Mouse (Mus musculus): ENCODE measurements around the gene Stub1.
"Not testable (repeated sequence)": the region's sequence is repeated elsewhere in the genome, so short reads cannot be mapped to it uniquely, and the experiment has no call there.

Stub1 gene

DNA sequence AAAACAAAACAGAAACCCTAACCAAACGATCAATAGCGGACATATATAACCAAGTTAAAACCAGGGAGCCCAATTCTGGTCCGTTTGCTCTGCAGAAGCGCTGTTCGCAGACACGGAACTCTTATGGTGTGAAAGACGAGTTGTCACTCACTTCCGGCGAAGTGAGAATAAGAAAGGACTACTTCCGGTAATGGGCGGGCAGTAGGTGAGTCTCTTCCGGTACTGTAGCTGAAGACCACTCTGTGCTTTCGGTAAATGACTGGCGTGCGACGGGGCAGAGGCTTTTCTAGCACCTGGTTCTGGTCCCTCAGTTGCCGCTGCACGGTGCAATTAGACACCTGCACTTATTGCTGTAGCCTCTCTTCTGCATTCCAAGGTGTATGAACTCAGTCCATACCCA is 9.8 kb downstream of the Stub1 start, which contains the start of gene Wdr24:
Gene Wdr24, plus strand, starts transcription at position 176 of the 400 bp plus-strand sequence.
- peak; percentile 80 for DNase-seq (ENCODE audit: low read depth, low spot score)

DNA sequence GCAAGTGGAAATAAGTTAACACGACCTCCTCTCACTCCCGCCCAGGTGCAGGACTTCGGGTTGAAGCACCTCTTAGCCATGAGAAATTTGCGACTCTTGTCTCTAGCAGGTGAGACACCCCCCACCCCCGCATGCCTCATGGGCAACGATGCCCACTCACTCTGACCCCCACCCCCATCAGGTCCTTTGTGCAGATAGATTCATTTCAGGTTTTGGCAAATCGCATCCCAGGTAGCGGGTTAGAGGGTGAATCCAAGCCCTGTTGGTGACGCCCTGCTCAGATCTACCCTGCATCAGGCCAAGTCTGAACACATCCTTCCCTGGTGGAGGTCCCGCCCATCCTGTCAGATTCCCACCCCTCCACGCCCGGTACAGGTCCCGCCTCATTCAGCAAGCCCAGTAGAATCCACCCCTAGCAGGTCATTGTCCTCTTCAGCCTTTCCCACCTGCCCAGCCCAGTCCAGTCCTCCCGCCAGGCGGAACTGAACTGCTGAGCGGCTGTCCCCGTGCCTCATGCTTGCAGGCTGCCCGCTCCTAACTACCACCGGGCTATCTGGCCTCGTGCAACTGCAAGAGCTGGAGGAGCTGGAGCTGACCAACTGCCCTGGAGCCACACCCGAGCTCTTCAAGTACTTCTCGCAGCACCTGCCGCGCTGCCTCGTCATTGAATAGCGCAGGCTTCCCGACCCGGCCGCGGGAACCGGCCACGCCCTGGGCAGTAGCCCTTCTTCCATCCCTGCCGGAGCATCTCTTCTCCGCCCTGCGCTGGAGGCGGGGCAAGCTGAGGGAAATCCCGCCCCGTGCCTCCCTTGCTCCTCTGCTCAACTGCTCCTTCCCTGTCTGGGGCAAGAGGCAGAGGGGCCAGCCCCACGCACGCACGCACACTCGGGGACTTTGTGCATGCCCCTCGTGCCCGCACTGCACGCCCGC is 14.1 kb downstream of the Stub1 start:
- DNase-seq (ENCODE audit: low read depth, low spot score) = no peak

DNA sequence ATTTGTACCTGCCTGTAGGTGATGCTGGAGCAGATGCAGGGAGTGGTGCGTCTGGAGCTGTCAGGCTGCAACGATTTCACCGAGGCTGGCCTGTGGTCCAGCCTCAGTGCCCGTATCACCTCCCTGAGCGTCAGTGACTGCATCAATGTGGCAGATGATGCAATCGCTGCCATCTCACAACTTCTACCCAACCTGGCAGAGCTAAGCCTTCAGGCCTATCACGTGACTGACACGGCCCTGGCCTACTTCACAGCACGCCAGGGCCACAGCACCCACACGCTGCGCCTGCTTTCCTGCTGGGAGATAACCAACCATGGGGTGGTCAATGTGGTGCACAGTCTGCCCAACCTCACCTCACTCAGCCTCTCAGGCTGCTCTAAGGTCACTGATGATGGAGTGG is 15.5 kb downstream of the Stub1 start:
- no peak for DNase-seq (ENCODE audit: low read depth, low spot score)

DNA sequence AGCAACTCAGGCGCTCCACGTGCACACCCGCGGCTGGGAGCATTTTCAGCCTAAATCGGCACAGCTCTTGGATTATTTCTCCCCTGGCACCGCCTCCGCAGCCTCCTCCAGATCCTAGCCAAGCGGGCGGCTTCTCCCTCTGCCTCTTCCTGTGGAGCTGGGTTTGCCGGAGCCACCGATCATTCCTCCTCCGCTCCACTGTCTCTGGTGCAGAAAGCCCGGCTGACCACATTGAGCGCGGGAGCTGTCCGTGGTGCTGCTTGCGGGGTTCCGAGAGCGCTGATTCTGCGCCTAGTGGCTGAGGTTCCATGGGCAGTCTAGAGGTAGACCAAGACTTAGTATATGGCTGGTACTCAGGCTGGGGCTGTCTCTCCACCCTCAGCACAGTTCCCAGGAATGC is 19.7 kb downstream of the Stub1 start:
- no peak for DNase-seq (ENCODE audit: low read depth, low spot score)

DNA sequence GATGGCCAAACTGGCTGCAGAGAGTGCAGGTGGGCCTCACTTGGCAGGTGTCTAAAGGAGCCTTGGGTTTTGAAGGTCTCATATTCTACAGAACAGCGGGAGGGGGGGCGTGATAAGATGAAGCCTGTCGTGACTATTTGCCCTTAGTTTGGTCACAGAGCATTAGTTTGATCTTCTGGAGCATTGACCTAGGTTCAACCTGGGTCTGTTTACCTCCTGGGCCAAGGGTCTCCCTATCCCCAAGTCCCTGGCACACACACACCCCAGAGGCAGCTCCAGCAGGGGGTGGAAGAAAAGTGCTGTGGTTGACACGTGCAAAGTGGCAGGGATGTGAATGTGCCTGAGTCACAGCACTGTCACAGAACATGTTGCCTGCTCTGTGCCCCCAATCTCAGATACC is 22.3 kb downstream of the Stub1 start:
- DNase-seq (ENCODE audit: low read depth, low spot score) = no peak

DNA sequence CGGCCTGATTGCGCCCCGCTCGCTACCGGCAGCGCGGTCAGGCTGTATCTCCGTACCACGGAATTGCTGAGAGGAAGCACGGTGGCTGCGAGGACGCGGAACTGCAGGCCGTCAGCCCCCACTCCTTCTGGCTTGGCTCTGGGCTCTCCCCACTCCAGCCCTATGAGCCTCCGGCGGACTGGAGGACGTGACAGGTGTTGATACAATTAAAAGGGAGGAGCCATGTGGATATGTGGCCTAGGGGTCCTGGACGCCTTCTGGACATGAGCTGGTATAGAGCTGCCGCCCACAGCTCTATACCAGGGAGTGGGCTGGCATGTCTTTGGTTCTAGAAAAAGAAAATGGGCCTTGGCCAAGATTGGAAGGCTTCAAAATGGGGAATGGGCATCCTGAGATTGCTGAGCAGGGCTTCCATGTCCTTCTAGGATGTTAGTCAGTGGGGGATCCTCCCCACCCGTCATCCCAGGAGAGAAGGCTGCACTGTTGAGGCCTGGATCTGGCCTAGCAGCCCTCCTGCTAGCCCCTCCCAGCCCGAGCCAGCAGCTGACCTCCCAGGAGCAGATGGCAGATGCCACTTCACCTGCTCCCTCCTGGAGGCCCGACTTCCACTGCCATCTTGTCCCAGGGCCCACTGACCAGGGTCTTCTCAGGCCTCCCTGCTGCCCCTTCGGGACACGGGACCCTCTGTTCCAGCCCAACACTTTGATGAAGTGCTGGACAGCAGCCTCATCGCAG is 23.4 kb downstream of the Stub1 start:
- no peak for DNase-seq (ENCODE audit: low read depth, low spot score)

DNA sequence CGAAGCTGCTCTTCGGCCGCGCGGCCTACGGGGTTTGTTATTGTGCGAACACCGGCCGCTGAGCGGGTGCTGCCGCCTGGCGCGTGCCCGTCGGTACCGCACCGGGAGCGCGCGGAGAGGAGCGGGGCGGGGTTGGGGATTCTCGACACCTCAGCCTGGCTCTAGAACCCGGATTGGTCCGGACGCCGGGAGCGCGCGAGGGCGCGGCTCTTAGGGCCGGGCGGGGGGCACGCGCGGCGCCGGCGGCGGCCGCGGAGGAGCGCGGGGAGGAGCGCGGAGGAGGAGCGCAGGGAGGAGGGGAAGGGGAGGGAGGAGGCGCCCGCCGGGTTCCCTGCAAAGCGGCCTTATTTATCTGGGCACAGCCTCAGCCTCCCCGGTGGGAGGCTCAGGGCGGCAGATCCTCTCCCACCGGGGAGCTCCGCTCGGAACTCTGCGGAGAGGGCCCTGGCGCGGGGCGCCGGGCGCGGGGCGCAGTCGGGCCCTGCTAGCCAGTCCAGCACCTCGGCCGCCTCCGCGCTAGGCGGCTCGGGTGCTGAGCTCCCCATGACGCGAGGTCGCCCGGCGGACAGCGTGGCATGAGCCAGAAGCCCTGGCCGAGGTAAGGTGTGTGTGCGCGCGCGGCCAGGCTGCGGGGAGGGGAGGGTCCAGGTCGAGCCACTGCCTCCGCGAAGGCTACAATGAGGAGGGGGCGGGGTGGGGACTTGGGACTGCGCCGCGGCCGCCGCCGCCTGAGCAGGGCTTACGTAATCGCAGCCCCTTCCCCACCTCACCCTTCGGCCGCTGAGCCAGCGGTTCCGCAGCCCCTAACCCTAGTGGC is 24.2 kb downstream of the Stub1 start, which contains the start of gene Fbxl16:
Gene Fbxl16, plus strand, starts transcription at position 297 of the 817 bp plus-strand sequence.
- peak; percentile 89 for DNase-seq (ENCODE audit: low read depth, low spot score)

DNA sequence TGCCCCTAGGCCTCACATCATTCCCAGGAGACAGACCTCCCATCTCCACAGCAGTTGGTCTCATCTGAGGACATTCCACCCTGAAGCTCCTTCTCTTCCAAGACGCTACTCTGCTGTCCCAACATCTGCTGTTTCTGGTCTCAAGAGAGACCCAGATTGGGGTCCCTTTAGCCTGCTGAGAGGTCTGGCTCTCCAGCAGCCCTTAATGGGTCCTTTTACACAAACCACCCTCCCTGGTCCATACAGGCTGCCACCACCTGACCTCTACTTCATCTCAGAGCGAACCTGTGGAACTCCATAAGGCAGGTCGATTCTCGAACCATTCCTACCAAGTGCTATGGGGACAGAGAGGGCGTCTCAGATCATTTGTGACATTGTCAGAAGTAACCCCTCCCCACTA is 25.2 kb downstream of the Stub1 start:
- no peak for DNase-seq (ENCODE audit: low read depth, low spot score)

DNA sequence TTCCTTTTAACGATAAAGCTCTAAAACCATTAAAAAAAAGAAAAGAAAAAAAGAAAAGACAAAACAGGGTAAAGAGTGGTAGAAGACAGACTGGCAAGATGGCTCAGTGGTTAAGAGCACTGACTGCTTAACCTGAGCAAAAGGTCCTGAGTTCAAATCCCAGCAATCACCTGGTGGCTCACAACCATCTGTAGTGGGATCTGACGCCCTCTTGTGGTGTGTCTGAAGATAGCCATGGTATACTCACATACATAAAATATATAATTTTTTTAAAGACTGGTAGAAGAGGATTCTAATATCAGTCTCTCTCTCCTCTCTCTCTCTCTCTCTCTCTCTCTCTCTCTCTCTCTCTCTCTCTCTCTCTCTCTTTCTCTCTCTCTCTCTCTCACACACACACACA is 25.8 kb downstream of the Stub1 start:
- not testable (repeated sequence) for DNase-seq (ENCODE audit: low read depth, low spot score)

DNA sequence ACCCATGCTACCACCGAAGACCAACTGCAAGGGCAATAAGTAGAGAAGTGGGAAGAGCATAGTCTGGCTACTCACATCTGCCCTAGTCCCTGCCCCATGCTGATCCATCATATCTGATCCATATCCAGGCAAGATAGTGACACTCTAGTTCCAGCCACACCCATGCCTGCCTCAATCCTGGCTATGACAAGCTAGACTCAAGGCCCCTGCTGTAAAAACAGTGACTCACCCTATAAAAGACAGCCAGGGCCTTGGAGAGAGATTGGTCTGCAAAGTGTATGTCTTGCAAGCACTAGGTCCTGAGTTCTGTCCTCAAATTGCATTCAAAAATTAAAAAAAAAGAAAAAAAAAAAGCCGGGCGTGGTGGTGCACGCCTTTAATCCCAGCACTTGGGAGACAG is 26.7 kb downstream of the Stub1 start:
- DNase-seq (ENCODE audit: low read depth, low spot score) = no peak

DNA sequence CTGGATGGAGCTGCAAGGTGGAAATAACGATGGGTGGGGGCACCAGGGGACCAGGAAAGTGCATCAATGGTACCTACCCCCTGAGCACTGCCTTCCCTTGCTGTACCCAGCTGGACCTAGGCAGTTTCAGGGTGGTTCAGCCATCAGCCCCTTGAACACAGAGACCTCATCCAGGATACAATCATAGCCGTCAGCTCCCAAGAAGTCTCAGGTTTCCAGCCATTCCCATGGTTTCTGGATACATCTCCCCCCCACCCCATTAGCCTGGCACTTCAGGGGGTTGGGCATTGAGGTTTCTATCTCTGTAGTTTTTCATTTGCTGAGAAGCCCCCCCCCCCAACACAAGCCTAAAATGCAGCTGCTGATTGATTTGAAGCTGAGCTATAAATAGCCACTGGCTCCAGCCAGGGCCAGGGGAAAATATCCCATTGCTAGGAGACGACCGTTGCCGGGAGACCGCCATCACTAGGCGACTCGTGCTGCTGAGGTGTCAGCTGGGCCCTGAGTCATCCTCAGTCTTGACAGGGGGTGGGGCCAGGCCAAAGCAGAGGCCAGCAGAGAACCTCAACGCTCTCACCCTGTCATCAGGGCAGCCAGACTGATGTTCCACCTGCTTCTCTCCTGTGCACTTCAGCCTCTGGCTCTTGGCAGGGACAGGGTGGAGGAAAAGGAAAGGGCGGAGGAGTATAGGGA is 30.2 kb downstream of the Stub1 start:
- DNase-seq (ENCODE audit: low read depth, low spot score) = no peak

DNA sequence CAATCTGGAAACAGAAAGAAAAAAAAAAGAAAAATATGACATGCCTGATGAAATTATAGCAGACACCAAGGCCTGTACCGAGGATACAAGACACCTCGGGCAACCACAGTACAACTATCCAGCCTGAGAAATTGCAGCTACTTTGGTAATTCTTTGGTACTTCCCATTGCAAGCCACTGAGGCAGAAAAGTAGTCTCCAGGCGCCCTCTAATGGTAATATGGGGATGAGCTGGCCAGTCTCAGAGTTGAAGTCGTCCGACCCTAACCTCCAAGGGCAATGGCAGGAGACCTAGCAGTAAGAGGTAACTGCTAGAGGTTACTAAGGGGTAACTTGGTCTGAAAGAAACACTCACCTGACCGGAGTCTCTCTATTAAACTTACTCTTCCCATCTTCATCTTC is 32.2 kb downstream of the Stub1 start:
- DNase-seq (ENCODE audit: low read depth, low spot score) = no peak

DNA sequence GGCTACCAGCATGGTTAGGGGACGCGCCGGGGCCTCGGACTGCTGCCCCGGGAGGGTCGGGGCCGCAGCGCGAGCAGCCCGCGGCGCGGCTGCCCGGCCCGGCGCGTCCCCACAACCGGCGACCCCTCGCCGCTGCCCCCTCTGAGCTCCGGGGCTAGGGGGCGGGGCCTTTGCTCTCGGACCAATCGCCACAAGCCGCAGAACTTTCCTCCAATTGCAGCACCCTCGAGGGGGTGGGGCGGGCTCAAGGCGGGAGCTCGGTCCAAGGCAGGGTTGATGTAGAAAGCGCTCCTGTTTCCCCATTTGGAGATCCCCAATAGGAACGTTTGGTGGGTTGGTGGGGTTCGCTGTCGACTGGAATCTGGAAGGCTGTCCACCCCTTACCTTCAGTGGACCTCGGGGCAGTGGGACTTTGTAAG is 36.2 kb downstream of the Stub1 start, which contains the start of gene Metrn:
Gene Metrn, minus strand, starts transcription at position 186 of the 419 bp plus-strand sequence.
- DNase-seq (ENCODE audit: low read depth, low spot score) = no peak

DNA sequence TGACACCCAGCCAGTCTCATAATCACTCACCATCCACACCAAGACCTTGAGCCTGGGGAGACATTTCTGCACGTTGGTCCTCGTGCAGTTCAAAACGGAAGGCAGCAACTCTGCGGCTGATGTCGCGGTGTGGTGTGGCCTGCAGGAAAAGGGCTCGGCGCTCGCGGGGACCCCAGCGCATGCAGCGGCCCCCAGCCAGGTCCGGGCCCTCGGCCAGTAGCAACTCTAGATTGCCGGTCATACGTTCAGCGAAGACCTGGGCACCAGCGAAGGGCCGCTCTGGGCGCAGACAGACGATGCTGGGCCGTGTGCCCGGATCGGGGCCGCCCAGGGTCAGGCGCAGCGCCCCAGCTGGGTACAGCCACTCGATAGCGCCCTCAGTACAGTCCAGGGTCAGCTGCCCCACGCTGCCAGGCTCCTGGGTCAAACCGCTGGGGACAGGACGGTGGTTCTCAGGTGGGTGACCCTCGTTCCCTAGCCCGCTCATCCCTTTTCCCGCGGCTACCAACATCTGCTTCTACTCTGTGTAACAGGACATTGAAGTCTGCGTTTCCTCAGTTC is 36.9 kb downstream of the Stub1 start:
- DNase-seq (ENCODE audit: low read depth, low spot score) = no peak

DNA sequence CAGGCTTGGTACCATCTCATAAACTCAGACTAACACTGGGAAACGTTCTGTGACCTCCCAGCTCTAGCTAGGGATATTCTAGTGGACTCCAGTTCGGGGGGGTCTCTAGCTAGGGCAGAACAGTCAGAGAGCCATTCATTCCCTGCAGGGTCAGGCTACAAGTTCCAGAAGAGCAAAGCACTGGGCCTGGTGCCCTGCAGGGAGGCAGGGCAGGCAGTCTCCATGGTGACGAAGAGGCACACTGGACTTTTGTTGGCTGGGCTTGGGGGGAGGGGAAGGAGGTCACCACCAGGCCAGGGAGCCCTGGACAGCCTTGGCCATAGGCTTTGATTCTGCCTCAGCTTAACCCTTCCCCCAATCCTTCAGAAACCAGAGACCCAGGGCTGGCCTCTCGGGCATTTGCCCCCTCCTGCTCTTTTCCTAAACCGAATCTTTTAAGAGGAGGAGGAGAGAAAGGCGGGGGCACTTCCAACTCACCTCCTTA is 37.6 kb downstream of the Stub1 start, which contains the start of gene AC134908.4:
Gene AC134908.4, minus strand, starts transcription at position 51 of the 484 bp plus-strand sequence.
- DNase-seq (ENCODE audit: low read depth, low spot score) = no peak

DNA sequence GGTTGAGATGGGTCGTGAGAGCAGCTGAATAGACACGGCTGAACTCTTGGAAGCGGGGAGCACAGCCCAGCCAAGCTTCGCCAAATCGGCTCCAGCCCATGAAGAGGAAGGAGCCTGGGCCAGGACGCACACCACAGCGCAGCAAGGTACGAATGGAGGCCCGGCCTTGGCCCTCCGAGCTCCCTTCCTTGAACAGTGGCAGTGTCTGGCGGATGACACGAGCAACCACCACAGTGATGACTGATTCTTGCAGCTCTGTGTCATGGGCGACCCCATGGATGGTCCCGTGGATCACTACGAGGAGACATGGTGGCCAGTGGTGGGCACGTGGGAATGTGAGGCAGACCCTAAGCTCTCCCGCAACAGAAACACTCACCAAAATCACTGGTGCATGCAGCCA is 38.2 kb downstream of the Stub1 start:
- no peak for DNase-seq (ENCODE audit: low read depth, low spot score)

DNA sequence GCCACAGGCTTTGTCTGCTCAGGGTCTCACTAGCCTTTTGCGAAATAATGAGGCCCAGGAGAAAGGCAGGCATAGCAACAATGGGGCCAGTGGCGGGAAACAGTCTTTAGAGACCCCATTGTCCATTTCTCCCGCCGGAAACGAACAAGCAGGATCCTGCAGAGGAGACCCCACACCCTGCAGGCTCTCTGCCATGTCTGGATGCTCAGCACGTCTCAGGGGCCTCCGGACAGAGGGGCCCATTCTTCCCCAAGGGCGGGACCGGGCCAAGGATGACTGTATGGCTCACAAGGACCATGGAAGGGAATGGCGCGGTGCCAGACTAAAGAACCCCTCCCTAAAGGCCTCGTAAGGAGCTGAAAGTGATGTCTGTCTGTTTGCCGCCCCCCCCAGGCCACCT is 39.0 kb downstream of the Stub1 start:
- no peak for DNase-seq (ENCODE audit: low read depth, low spot score)

DNA sequence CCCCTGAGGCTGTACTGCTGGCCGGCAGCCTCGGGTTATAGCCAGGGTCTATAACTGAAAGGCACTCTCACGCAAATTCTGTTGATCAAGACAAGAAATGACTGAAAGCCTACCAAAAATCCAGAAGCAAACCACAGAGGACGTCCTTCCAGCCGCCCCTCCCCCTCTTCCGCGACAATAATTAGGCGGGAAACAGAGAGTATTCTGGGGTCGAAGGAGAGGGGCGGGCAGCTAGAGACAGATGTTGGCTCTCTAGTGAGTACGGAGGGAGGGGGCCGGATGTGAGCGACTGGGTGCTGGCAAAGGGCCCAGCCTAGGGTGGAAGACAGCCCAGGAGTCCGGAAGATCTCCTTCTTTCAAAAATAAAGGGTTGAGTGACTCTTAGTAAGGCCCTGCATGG is 40.6 kb downstream of the Stub1 start, which contains the start of gene Fam173a:
Gene Fam173a, minus strand, starts transcription at position 287 of the 400 bp plus-strand sequence.
- no peak for DNase-seq (ENCODE audit: low read depth, low spot score)

DNA sequence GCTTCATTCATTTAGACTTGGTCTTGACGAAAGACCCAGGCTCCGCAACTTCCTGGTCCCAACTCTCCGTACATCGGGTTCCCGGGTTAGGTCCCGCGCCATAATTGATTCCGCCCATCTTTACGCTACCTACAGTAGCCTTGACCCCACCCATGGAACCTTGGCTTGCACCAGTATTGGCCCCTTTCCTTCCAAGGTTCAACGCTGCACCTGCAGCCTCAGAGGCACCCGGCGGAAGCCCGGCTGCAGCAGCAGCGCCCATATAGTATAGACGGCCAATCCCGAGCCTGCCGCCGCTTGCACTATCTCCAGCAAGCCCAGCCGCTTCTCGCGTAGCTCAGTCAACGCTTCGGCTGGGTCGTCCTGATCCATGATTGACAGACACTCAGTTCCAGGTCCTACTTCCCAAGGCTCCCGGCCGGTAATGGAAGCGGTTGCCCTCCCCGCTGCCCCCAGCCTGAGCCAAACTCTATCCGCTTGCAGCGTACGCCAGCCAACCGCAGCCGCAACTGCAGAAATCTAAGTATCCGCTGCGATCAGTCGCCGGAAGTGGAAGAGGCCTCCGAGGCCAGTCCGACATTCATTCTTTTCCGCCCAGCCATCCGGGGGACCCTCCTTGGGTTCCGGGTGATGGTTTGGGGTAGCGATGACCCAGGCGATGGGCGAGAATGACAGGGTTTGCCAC is 41.2 kb downstream of the Stub1 start:
- peak; percentile 82 for DNase-seq (ENCODE audit: low read depth, low spot score)
